Mouse (Mus musculus) kidney, adult 2 months (tissue): ENCODE measurements at regions not wholly inside any gene's neighbourhood (a gene's known extent, or its start where the extent isn't known, plus 50 kb on each side); places are given as distances from the start of the nearest gene placed in this dataset.
A peak's percentile ranks its signal among the peaks of the same experiment; 100 is the strongest.

Experiments
- DNase-seq: peaks from one replicate; pipeline ENCODE4 v3.0.0; 2021
- H3K27ac ChIP-seq: fragments of 200-500 bp; 2 replicates; pipeline ENCODE4 v1.5.1; 2012; ENCODE audit warnings: low read depth, low read length, control low read depth, inconsistent platforms; ENCODE audit not compliant: insufficient read depth
- H3K27me3 ChIP-seq: fragments of 200-500 bp; replicated peaks from 2 replicates; pipeline ENCODE4 v1.6.1; 2012; ENCODE audit warnings: mild to moderate bottlenecking, moderate library complexity, low read length, inconsistent platforms; ENCODE audit not compliant: control insufficient read depth, insufficient read depth
- H3K36me3 ChIP-seq: fragments of 200-500 bp; 2 replicates; pipeline ENCODE4 v1.6.1; 2012; ENCODE audit warnings: mild to moderate bottlenecking, moderate library complexity, low read length, inconsistent platforms; ENCODE audit not compliant: control insufficient read depth, insufficient read depth
- H3K4me1 ChIP-seq: fragments of 200-500 bp; 2 replicates; pipeline ENCODE4 v1.6.1; 2011; ENCODE audit warnings: low read length; ENCODE audit not compliant: control insufficient read depth, insufficient read depth
- H3K4me3 ChIP-seq: fragments of 200-500 bp; 2 replicates; pipeline ENCODE4 v1.5.1; 2011; ENCODE audit warnings: mild to moderate bottlenecking, low read depth, low read length, control low read depth; ENCODE audit not compliant: insufficient read depth
- CTCF ChIP-seq: fragments of 200-500 bp; conservative IDR thresholded peaks from 2 replicates; pipeline ENCODE4 v1.5.1; 2011; ENCODE audit warnings: low read depth, mild to moderate bottlenecking, control low read depth, low read length, moderate library complexity, mixed read lengths; ENCODE audit not compliant: insufficient read depth, insufficient read length
- POLR2A ChIP-seq: fragments of 200-500 bp; IDR thresholded peaks from one replicate; pipeline ENCODE4 v1.6.1; 2011; ENCODE audit warnings: low read depth, low read length, control low read depth
- WGBS: fragments of 180-500 bp; shearing (Covaris S2); methylation state at CpG from one replicate; pipeline ENCODE4 v1.1.7; 2018; 5-methylcytosine and 5-hydroxymethylcytosine counted together

DNA sequence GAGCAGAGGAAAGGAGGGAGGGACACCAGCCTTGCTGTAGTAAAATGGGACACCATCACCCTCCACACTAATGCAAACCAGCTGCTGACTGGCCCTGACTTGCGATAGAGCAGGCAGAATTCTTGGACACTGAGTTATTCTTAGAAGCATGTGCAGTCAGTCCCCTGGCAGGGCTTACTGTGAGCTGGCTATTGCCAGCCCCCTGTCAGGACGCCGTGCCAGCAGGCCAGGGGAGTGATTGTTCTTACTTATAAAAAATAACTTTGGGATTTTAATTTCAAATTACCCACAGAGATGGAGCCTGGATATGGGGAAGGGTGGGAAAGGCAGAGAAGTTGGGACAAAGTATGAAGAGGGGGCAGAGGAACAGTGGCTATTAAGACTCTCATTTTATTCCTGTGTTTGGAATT is 173.1 kb downstream of the 1500009L16Rik start:
- no peak for TF ChIP-seq CTCF
- no peak for TF ChIP-seq POLR2A
- no peak for DNase-seq
- Histone ChIP-seq H3K27ac (no peak overlapping the region), H3K4me1 (no peaks in the 10 kb centered on the region), H3K36me3 (no peaks in the 10 kb centered on the region), H3K4me3 (no peak overlapping the region), H3K27me3 (no peaks in the 10 kb centered on the region)
- 48% methylated on average over 3 of the region's 3 CpGs for WGBS

DNA sequence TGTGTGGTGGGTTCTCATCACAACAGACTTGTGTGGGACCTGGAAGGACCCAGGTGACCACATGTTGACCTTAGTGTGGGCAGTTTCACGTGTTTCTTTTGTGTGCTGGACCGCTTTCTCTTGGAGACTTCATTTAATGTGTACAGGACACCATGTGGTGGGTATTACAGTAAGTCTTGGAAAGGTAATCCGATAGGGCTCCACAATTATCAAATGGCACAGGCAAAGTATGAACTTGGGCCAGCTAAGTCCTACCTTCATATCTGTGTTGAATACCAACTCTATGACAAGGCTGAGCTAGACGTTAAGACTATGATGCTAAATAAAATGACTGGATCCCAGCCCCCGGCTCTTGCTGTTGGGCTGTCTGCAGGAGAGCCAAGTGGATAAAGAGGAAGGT is 173.5 kb downstream of the 1500009L16Rik start:
- Histone ChIP-seq H3K27ac (no peak overlapping the region), H3K4me1 (no peaks in the 10 kb centered on the region), H3K27me3 (no peaks in the 10 kb centered on the region), H3K36me3 (no peaks in the 10 kb centered on the region), H3K4me3 (no peak overlapping the region)
- TF ChIP-seq POLR2A (no peak), CTCF (no peak)
- 85% methylated on average over 5 of the region's 5 CpGs for WGBS
- no peak for DNase-seq

DNA sequence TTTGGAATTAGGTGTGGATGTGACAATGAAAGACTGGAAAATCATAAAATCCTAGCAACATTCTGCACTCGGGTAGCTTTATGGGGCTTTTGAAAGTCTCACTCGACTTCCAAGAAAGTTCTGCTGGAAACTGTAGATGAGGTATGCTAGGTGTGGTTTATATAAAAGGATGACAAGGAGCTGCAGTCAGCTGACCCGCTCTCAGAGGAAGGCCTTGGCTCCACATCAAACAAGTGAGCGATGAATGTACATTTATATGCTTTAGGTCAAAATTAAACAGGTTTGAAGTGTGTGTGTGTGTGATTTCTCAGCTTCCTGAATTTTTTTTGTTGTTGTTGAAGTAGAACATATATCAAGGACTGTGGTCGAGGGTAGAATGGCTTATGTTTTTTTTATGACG is 174.9 kb downstream of the 1500009L16Rik start:
- Histone ChIP-seq H3K4me1 (no peaks in the 10 kb centered on the region), H3K27ac (no peak overlapping the region), H3K27me3 (no peaks in the 10 kb centered on the region), H3K4me3 (no peak overlapping the region), H3K36me3 (no peaks in the 10 kb centered on the region)
- 65% methylated on average over 6 of the region's 6 CpGs for whole genome bisulfite sequencing
- TF ChIP-seq CTCF = no peak
- TF ChIP-seq POLR2A = no peak
- DNase-seq = no peak

DNA sequence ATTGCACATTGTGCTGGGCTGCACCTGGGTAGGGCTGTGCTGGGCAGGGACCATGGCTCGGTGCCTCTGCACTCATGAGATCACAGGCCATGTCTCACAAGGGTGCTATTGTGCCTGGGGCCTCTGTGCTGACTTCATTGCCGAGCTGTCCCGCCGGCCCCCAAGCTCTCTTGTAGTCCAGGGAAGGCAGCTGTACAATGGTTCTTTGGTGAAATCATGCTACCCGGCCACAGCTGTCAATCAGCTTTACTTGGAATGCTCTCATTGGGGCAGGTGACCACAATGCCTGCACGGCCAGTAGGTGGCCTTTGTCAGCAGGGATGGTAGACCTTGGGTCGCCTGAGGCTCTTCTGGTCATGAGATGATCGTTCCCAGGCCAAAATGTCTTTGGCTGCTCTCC is 184.1 kb downstream of the 1500009L16Rik start:
- WGBS = 79% methylated on average over 8 of the region's 8 CpGs
- Histone ChIP-seq H3K36me3 (no peaks in the 10 kb centered on the region), H3K27me3 (no peaks in the 10 kb centered on the region), H3K4me1 (no peaks in the 10 kb centered on the region), H3K4me3 (no peak overlapping the region), H3K27ac (no peak overlapping the region)
- no peak for DNase-seq
- no peak for TF ChIP-seq POLR2A

DNA sequence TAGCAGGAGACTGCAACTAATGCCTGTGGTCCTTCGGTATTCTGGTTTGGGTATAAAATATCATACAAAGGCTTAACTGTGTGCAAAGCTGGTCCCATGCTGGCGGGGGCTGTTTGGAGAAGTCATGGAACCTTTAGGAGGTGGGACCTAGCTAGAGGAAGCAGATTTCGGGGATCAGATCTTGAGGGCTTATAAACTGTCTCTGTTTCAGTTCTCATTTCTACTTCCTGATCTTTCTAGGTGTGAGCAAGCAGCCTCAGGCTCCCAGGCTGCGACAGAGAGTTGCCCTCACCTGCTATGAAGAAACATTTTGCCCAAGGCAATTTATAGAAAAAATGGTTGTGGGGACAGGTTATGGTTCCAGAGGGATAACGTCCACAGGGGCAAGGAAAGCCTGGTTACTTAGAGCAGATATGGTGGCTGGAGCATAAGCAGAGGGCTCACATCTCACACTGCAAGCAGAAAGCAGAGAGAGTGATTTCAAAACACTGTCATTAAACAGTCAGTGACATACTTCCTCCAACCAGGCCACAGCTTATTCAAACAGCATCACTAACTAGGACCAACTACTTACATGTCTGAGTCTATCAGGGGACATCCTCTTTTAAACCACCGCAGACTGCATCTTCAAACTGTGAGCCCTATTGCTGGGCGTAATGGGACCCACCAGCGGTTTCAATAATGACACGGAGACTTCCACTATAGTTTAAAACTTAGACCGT is 188.1 kb downstream of the 1500009L16Rik start:
- H3K27me3 ChIP-seq = no peaks in the 10 kb centered on the region
- no peak for TF ChIP-seq POLR2A
- no peak for TF ChIP-seq CTCF
- no peak overlapping the region for H3K27ac ChIP-seq
- H3K4me1 ChIP-seq = no peaks in the 10 kb centered on the region
- H3K4me3 ChIP-seq = no peak overlapping the region
- no peak for DNase-seq
- H3K36me3 ChIP-seq = no peaks in the 10 kb centered on the region
- 91% methylated on average over 10 of the region's 10 CpGs for WGBS

DNA sequence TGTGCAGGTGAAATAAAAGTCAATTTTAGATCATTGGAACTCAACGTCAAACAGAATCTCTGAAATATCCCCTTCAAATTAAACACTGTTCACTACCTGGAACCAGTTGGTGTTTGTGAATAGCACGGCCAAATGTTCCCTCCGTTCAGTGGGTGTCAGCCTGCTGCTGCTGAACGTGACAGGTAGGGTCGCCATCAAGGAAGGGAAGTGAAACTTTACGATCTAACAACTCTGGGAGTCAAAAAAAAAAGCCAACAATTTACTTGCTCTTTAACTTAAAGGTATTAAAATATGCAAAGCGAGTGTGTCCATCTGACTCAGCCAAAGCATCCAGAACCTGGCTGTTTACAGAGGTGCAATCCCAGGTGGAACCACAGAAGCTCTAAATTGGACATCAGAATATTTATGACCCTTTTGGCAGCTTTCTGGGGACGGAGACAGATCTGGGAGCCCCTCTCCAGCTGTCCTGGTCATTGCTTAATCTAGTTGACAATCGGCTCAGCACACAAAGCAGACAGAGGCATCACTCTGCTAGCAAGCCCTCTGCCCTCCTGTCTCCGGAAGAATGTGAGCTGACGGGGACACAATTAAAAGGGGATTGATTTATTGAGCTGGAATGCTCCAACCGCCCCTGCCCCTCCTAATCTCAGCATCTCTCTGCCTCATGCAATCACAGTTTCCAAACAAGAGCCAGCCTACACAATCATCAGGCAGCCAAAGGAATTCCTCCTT is 191.9 kb downstream of the 1500009L16Rik start:
- no peaks in the 10 kb centered on the region for H3K36me3 ChIP-seq
- TF ChIP-seq POLR2A (no peak), CTCF (no peak)
- peak; percentile 54 for DNase-seq
- H3K27me3 ChIP-seq = no peaks in the 10 kb centered on the region
- H3K27ac ChIP-seq = peak overlapping the region; percentile 47
- H3K4me3 ChIP-seq = no peak overlapping the region
- WGBS = 18% methylated on average over 12 of the region's 12 CpGs
- no peaks in the 10 kb centered on the region for H3K4me1 ChIP-seq

DNA sequence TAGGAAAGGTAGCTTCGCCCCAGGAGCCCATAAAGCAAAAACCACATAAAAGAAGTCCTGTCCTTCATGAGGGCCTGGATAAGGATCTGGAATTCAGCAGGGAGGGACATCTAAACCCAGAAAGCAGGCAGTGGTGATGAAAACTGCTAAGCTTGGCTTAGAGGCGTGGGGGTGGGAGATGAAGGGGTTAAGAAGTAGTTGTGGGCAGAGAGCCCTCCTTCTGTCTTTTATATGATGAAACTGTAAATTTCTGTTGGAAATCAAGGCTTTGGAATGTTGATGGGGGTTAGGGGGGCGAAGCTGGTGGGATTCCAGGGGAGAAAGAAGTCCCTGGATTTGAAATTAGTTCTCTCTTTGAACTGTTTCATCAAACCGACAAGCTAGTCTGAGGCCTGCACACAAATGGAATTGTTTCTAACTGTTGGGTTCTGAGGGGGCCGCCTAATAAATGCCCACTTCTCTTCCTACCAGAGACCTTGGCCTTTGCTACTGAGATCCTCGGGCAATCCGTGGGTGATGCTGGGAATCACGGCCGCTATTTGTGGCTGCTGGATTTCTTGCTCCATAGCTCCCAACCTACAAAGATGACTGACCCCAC is 192.6 kb downstream of the 1500009L16Rik start:
- H3K36me3 ChIP-seq = no peaks in the 10 kb centered on the region
- no peaks in the 10 kb centered on the region for H3K27me3 ChIP-seq
- H3K4me1 ChIP-seq = no peaks in the 10 kb centered on the region
- WGBS = 47% methylated on average over 9 of the region's 9 CpGs
- H3K27ac ChIP-seq = peak overlapping the region; percentile 47
- H3K4me3 ChIP-seq = no peak overlapping the region
- no peak for TF ChIP-seq CTCF
- no peak for TF ChIP-seq POLR2A
- no peak for DNase-seq
